Mouse (Mus musculus) brain, embryonic 14.5 days (tissue): ENCODE data around the gene Klhl3. TPM values are rescaled to one million over a fixed set of nuclear protein-coding genes. Genes with fewer than 3 reads are reported as not detected.

ENCODE experiments used
- DNase-seq: peaks from one replicate; pipeline ENCODE4 v3.0.0-alpha.2; 2011; ENCODE audit warnings: low read depth
- CTCF ChIP-seq: fragments of 200-500 bp; IDR thresholded peaks from 2 replicates; pipeline ENCODE4 v1.5.1; 2012; ENCODE audit warnings: inconsistent platforms, mild to moderate bottlenecking, moderate library complexity, borderline replicate concordance; ENCODE audit not compliant: insufficient read depth, insufficient read length; ENCODE audit errors: extremely low read depth
- POLR2A ChIP-seq: fragments of 200-500 bp; IDR thresholded peaks from 2 replicates; pipeline ENCODE4 v1.6.1; 2012; ENCODE audit warnings: mild to moderate bottlenecking, inconsistent platforms, borderline replicate concordance; ENCODE audit not compliant: poor library complexity, insufficient read depth, insufficient read length, severe bottlenecking; ENCODE audit errors: extremely low read depth
- polyA plus RNA-seq: library from polyadenylated mRNA; depleted of rRNA; stranded (reverse); fragments of >200 nt; gene quantifications from 2 replicates; pipeline ENCODE4 v1.2.3, GENCODE M21; 2012

The Klhl3 gene
- polyA plus RNA-seq, 1 experiment, result 10.9 TPM

- TF ChIP-seq POLR2A (no peak), CTCF (no peak)
- DNase-seq, result peak; percentile 70
Observed at GRCm38 (mm10) chr13:58074466-58074865, 38.9 kb downstream of the Klhl3 start.

GRCm38 (mm10) chr13:58073254-58073882 is 40.0 kb downstream of the Klhl3 start:
- no peak for TF ChIP-seq POLR2A
- no peak for TF ChIP-seq CTCF
- no peak for DNase-seq

GRCm38 (mm10) chr13:58071209-58071608 is 42.2 kb downstream of the Klhl3 start:
- TF ChIP-seq CTCF (no peak), POLR2A (no peak)
- no peak for DNase-seq

GRCm38 (mm10) chr13:58070504-58070903 is 42.9 kb downstream of the Klhl3 start:
- TF ChIP-seq POLR2A (no peak), CTCF (no peak)
- DNase-seq, result no peak

GRCm38 (mm10) chr13:58068421-58069209 is 44.8 kb downstream of the Klhl3 start:
- DNase-seq, result peak; percentile 49
- TF ChIP-seq POLR2A, result no peak
- no peak for TF ChIP-seq CTCF

- no peak for TF ChIP-seq POLR2A
- TF ChIP-seq CTCF, result peak; percentile 30; the same call in 1 of the 2 replicates
- peak; percentile 29 for DNase-seq
Observed at GRCm38 (mm10) chr13:58067540-58068103, 45.8 kb downstream of the Klhl3 start.

GRCm38 (mm10) chr13:58066496-58067389 is 46.6 kb downstream of the Klhl3 start:
- no peak for DNase-seq
- no peak for TF ChIP-seq CTCF
- TF ChIP-seq POLR2A, result no peak

GRCm38 (mm10) chr13:58066081-58066495 is 47.3 kb downstream of the Klhl3 start:
- DNase-seq, result no peak
- TF ChIP-seq POLR2A (no peak), CTCF (no peak)

GRCm38 (mm10) chr13:58065316-58065715 is 48.1 kb downstream of the Klhl3 start:
- TF ChIP-seq POLR2A (no peak), CTCF (no peak)
- no peak for DNase-seq

GRCm38 (mm10) chr13:58057953-58058870 is 55.2 kb downstream of the Klhl3 start:
- peak; percentile 93 for DNase-seq
- TF ChIP-seq POLR2A, result no peak
- TF ChIP-seq CTCF, result no peak
